Mouse (Mus musculus) hindbrain, postnatal 0 days (tissue): ENCODE measurements at regions not wholly inside any gene's neighbourhood (a gene's known extent, or its start where the extent isn't known, plus 50 kb on each side); places are given as distances from the start of the nearest gene placed in this dataset.

ENCODE experiments used
- ATAC-seq: fragments of 200-750 bp; cut with Nextera tagmentation; 2 replicates; pipeline ENCODE4 v1.8.0; 2017; ENCODE audit warnings: mild to moderate bottlenecking, moderate TSS enrichment, moderate library complexity
- DNase-seq: peaks from one replicate; pipeline ENCODE4 v3.0.0-alpha.2; 2015; ENCODE audit warnings: low spot score
- H3K27ac ChIP-seq: fragments of 300-500 bp; sonication (generic); 2 replicates; pipeline ENCODE4 v1.5.1; 2014; ENCODE audit warnings: mild to moderate bottlenecking
- H3K27me3 ChIP-seq: fragments of 300-500 bp; sonication (generic); 2 replicates; pipeline ENCODE4 v1.6.1; 2014; ENCODE audit warnings: low read length, mixed read lengths; ENCODE audit not compliant: insufficient read depth
- H3K36me3 ChIP-seq: fragments of 300-500 bp; sonication (generic); 2 replicates; pipeline ENCODE4 v1.6.1; 2014; ENCODE audit warnings: low read length, mixed read lengths; ENCODE audit not compliant: insufficient read depth
- H3K4me1 ChIP-seq: fragments of 300-500 bp; sonication (generic); 2 replicates; pipeline ENCODE4 v1.6.1; 2014; ENCODE audit warnings: antibody characterized with exemption, low read length, mixed read lengths; ENCODE audit not compliant: insufficient read depth
- H3K4me2 ChIP-seq: fragments of 300-500 bp; sonication (generic); 2 replicates; pipeline ENCODE4 v1.6.1; 2014; ENCODE audit warnings: low read depth, mild to moderate bottlenecking, low read length, moderate library complexity, mixed read lengths
- H3K4me3 ChIP-seq: fragments of 300-500 bp; sonication (generic); 2 replicates; pipeline ENCODE4 v1.5.1; 2014; ENCODE audit warnings: low read length
- H3K9ac ChIP-seq: fragments of 300-500 bp; sonication (generic); replicated peaks from 2 replicates; pipeline ENCODE4 v1.6.1; 2014; ENCODE audit warnings: mild to moderate bottlenecking, low read length, moderate library complexity, mixed read lengths
- H3K9me3 ChIP-seq: fragments of 300-500 bp; sonication (generic); 2 replicates; pipeline ENCODE4 v1.6.1; 2016; ENCODE audit warnings: low read length, mixed read lengths
- CTCF ChIP-seq: IDR thresholded peaks from 2 replicates; pipeline ENCODE4 v1.5.1; 2016; ENCODE audit warnings: antibody characterized with exemption, control low read depth, low read depth
- WGBS: fragments of 180-500 bp; shearing (Covaris S2); extraction: QIAGEN DNeasy Blood & Tissue Kit; methylation state at CpG from one replicate; pipeline ENCODE4 v1.1.7; 2014; 5-methylcytosine and 5-hydroxymethylcytosine counted together

DNA sequence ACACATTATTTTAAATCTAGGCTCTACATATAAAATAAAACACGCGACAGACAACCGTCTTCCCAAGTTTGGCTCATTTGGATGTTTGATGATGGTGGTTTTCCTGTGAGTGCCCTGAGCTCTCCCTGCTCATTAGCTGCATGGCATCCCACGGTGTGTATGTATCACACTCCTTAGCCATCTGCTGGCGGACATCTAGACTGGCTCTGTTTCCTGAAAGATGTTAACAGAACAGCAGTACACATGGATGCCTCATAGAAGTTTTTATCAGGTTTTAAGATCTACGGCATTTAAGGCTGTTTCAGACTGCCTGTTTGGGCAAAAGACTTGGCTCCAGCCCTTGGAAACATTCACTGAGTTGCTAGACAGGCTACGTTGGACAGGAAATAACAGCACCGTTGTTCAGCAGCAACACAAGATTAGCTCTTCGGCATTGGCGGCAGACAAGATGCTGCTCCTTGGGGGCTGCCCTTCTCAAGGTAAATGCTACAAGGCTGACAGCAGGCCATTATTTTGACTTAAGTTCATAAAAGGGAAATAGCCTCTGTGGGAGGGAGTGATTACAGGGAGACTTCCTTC is 61.5 kb upstream of the Tmem150c start:
- 39% methylated on average over 10 of the region's 10 CpGs for WGBS
- no peak overlapping the region for H3K9ac ChIP-seq
- no peak overlapping the region for H3K4me2 ChIP-seq
- no peaks in the 10 kb centered on the region for H3K27me3 ChIP-seq
- H3K4me1 ChIP-seq = no peaks in the 10 kb centered on the region
- DNase-seq (peak; percentile 61), ATAC-seq (peak; percentile 75)
- H3K36me3 ChIP-seq = no peaks in the 10 kb centered on the region
- H3K4me3 ChIP-seq = no peak overlapping the region
- no peaks in the 10 kb centered on the region for H3K9me3 ChIP-seq
- TF ChIP-seq CTCF = peak; percentile 52
- peak overlapping the region; percentile 36; the same call in 1 of the 2 replicates for H3K27ac ChIP-seq

GRCm38 (mm10) chr5:100220320-100220719 is 60.7 kb upstream of the Tmem150c start:
- Histone ChIP-seq H3K4me2 (no peak overlapping the region), H3K9me3 (no peaks in the 10 kb centered on the region), H3K36me3 (no peaks in the 10 kb centered on the region), H3K9ac (no peak overlapping the region), H3K27ac (no peak overlapping the region), H3K4me1 (no peaks in the 10 kb centered on the region), H3K27me3 (no peaks in the 10 kb centered on the region), H3K4me3 (no peak overlapping the region)
- no peak for TF ChIP-seq CTCF
- DNase-seq (no peak), ATAC-seq (no peak)
- WGBS = 85% methylated on average over 11 of the region's 11 CpGs

- WGBS = 92% methylated on average over 3 of the region's 3 CpGs
- TF ChIP-seq CTCF = no peak
- no peak for ATAC-seq
These were observed 58.7 kb upstream of the Tmem150c start for GRCm38 (mm10) chr5:100218256-100218851.

DNA sequence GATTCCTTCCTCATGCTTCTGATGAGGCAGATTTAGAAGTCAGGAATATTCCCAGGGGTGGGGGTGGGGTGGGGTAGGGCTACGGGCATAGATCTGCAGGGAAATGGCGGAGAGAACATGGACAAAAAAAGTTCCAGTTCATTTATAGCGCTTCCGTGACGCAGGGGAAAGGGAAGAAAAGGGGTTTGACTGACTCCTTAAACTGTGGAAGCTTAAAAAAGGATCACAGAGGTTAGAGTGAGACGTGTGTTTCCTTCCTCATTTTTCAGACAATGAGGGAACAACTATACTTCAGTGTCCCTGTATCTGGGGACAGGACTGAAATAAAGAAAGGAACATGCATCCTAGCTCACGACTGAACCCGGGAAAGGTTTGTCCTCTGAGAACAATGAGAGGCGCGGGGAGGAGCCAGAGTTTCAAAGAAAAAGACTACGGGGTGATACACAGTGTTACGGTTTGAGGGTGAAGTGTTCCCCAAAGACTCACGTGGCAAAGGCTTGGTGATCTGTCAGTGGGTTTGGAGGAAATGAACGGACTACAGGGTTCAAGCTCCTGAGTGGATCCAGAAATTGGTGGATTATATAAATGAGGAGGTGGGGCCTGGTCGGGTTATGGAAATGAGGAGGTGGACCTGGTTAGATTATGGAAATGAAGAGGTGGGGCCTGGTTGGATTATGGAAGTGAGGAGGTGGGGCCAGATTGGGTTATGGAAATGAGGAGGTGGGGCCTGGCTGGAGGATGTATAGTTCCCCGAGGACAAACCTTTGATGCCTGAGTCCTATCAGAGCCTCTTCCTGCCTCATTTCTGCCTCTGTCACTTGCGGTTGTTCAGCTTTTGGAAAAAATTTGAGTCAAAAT is 57.8 kb upstream of the Tmem150c start:
- no peak overlapping the region for H3K9ac ChIP-seq
- DNase-seq (no peak), ATAC-seq (no peak)
- H3K4me3 ChIP-seq = no peak overlapping the region
- H3K9me3 ChIP-seq = no peaks in the 10 kb centered on the region
- H3K4me2 ChIP-seq = no peak overlapping the region
- no peak overlapping the region for H3K27ac ChIP-seq
- H3K27me3 ChIP-seq = no peaks in the 10 kb centered on the region
- no peaks in the 10 kb centered on the region for H3K36me3 ChIP-seq
- TF ChIP-seq CTCF = no peak
- WGBS = 25% methylated on average over 17 of the region's 17 CpGs
- no peaks in the 10 kb centered on the region for H3K4me1 ChIP-seq

More at GRCm38 (mm10) chr5:100218256-100218851, 58.7 kb upstream of the Tmem150c start:
- Histone ChIP-seq H3K27me3 (no peaks in the 10 kb centered on the region), H3K36me3 (no peaks in the 10 kb centered on the region), H3K9ac (no peak overlapping the region), H3K9me3 (no peaks in the 10 kb centered on the region), H3K27ac (no peak overlapping the region), H3K4me3 (no peak overlapping the region), H3K4me2 (no peak overlapping the region), H3K4me1 (no peaks in the 10 kb centered on the region)
- no peak for DNase-seq

- Histone ChIP-seq H3K27ac (no peak overlapping the region), H3K9ac (no peak overlapping the region), H3K36me3 (no peaks in the 10 kb centered on the region), H3K9me3 (no peaks in the 10 kb centered on the region), H3K27me3 (no peaks in the 10 kb centered on the region), H3K4me3 (no peak overlapping the region), H3K4me2 (no peak overlapping the region), H3K4me1 (no peaks in the 10 kb centered on the region)
- ATAC-seq (peak; percentile 48; the same call in 1 of the 2 replicates), DNase-seq (no peak)
- WGBS = 44% methylated on average over 8 of the region's 8 CpGs
- no peak for TF ChIP-seq CTCF
These were observed 54.3 kb upstream of the Tmem150c start for GRCm38 (mm10) chr5:100213901-100214300.

DNA sequence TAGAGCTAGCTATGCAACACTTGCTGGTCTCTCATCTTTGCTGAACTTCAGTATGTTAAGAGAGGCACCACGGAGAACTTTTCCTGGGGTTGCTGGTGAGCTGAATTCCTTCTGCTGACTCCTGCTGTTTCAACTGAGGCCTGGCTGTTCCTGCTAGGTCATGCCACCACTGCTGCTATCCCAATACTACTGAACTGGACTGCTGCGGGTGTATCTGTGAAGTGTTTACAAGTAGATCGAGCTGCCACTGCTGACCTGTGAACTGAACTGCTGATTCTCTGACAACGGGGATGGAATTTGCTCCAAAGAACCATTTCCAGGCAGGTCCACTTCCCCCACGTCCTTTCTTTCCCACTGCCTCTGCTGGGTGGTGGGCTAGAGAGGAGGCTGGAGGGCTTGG is 51.1 kb upstream of the Tmem150c start:
- Histone ChIP-seq H3K27ac (no peak overlapping the region), H3K9me3 (no peaks in the 10 kb centered on the region), H3K4me3 (no peak overlapping the region), H3K4me2 (no peak overlapping the region), H3K9ac (no peak overlapping the region), H3K36me3 (no peaks in the 10 kb centered on the region), H3K4me1 (no peaks in the 10 kb centered on the region), H3K27me3 (no peaks in the 10 kb centered on the region)
- DNase-seq (no peak), ATAC-seq (no peak)
- TF ChIP-seq CTCF = no peak
- 79% methylated on average over 5 of the region's 5 CpGs for WGBS
